Mouse (Mus musculus): ENCODE results near the gene Ncln. TPM values are rescaled to one million over a fixed set of nuclear protein-coding genes. Genes with fewer than 3 reads are reported as not detected.

Gene Ncln
- polyA plus RNA-seq, 1 experiment from 2014 or later, result 56.1 TPM

DNA sequence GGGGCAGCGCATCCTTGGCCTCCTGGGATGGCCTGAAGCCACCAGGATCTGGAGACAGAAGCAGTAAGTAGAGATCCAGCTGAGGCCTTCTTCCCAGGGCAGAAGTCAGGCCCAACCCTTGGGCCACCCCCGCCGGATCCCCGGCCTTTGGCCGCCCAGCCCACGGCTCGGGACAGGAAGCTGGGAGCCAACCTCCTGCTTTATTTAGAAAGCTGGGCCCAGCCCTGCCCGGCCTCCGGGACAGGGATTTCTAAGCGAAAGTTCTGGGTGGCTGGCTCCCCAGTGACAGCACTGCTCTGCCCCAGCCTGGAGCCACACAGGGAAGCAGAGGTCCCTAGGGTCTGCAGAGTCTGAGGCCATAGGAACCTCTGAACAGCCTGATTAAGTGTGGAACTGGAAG, 45.6 kb upstream of the Ncln start:
- no peaks in the 10 kb centered on the region for H3K36me3 ChIP-seq (ENCODE audit: insufficient read depth, low read length)
- H3K9ac ChIP-seq (ENCODE audit: low read depth, low read length), result peak overlapping the region; percentile 93
- H3K9me3 ChIP-seq (replicated peaks; ENCODE audit: low read length), result no peaks in the 10 kb centered on the region
- ATAC-seq (replicated peaks; ENCODE audit: low FRiP score, low read depth), result no peak
- H3K27me3 ChIP-seq (ENCODE audit: insufficient read depth, low read length), result no peaks in the 10 kb centered on the region
- peak overlapping the region; percentile 98; the same call in 1 of the 2 replicates for H3K4me2 ChIP-seq (ENCODE audit: low read length)
- H3K27ac ChIP-seq, result peak overlapping the region; percentile 62
- peak; percentile 40 for DNase-seq (ENCODE audit: low spot score)
- H3K4me3 ChIP-seq (replicated peaks; ENCODE audit: low read depth, low read length), result no peak overlapping the region
- 43% methylated on average over 10 of the region's 10 CpGs for WGBS
- TF ChIP-seq CTCF (IDR thresholded peaks at IDR 0.05; ENCODE audit: low read depth), result no peak
- H3K4me1 ChIP-seq (replicated peaks; ENCODE audit: insufficient read depth, low read length), result peaks cover 31% of the 10 kb centered on the region

DNA sequence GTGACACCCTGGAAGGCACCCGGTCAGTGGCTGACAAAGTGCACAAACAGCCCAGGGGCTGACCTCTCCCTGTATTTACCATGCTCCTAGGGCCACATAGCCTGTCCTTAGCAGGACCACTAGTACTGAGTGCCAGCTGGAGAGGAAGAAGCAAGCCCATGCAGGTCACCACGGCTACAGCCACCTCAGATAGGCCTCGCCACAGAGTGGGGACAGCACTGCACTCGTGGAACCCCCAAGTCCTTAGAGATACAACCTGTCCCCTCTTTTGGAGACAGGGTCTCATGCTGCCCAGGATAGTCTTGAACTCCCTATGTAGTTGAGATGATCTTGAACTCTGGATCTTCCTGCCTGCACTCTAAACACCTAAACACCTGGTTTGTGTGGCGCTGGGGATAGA, 45.2 kb upstream of the Ncln start:
- no peaks in the 10 kb centered on the region for H3K36me3 ChIP-seq (ENCODE audit: insufficient read depth, low read length)
- H3K9me3 ChIP-seq (replicated peaks; ENCODE audit: low read length), result no peaks in the 10 kb centered on the region
- ATAC-seq (replicated peaks; ENCODE audit: low FRiP score, low read depth), result no peak
- H3K9ac ChIP-seq (ENCODE audit: low read depth, low read length), result peak overlapping the region; percentile 93; the same call in 1 of the 2 replicates
- no peak overlapping the region for H3K4me3 ChIP-seq (replicated peaks; ENCODE audit: low read depth, low read length)
- H3K27me3 ChIP-seq (ENCODE audit: insufficient read depth, low read length), result no peaks in the 10 kb centered on the region
- H3K27ac ChIP-seq, result peak overlapping the region; percentile 62
- no peak for DNase-seq (ENCODE audit: low spot score)
- peaks cover 31% of the 10 kb centered on the region for H3K4me1 ChIP-seq (replicated peaks; ENCODE audit: insufficient read depth, low read length)
- peak overlapping the region; percentile 98; the same call in 1 of the 2 replicates for H3K4me2 ChIP-seq (ENCODE audit: low read length)
- no peak for TF ChIP-seq CTCF (IDR thresholded peaks at IDR 0.05; ENCODE audit: low read depth)
- WGBS, result 81% methylated on average over 5 of the region's 5 CpGs

DNA sequence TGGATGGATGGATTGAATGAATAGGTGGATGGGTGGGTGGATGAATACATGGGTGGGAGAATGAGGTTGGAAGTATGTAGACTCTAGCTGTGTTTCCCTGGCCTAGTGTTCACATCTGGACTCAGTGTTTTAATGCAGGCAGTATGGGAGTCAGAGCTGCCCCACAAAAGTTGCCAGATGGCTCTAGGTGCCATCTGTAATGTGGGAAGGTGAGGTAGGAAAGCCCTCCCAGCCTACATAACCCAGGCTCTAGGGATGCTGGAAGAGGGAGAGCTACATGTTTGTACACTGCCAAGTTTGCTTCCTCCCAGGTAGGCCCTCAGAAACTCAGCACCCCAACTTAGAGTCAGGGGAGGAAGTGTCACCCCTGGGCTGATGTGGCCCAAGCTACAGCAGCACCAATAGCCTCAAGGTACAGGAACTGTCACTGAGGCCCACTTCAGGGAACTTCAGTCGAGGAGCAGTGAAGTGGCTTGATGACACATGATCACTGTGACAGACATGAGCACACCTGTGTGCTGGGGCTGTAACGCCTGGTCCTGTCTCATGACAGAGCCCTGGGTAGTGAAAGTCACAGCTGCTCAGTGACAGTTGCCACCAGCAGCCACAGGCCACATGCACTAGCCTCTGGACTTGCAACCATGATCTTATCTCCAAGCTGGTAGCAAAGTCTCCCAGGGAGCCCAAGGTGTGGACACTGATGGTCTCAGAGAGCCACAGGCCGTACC, 42.3 kb upstream of the Ncln start:
- TF ChIP-seq CTCF (IDR thresholded peaks at IDR 0.05; ENCODE audit: low read depth), result no peak
- H3K36me3 ChIP-seq (ENCODE audit: insufficient read depth, low read length), result no peaks in the 10 kb centered on the region
- peaks cover 23% of the 10 kb centered on the region for H3K4me1 ChIP-seq (replicated peaks; ENCODE audit: insufficient read depth, low read length)
- H3K4me2 ChIP-seq (ENCODE audit: low read length), result no peak overlapping the region
- no peak overlapping the region for H3K27ac ChIP-seq
- DNase-seq (ENCODE audit: low spot score) (no peak), ATAC-seq (replicated peaks; ENCODE audit: low FRiP score, low read depth) (no peak)
- H3K9ac ChIP-seq (ENCODE audit: low read depth, low read length), result no peak overlapping the region
- no peaks in the 10 kb centered on the region for H3K27me3 ChIP-seq (ENCODE audit: insufficient read depth, low read length)
- no peak overlapping the region for H3K4me3 ChIP-seq (replicated peaks; ENCODE audit: low read depth, low read length)
- H3K9me3 ChIP-seq (replicated peaks; ENCODE audit: low read length), result no peaks in the 10 kb centered on the region
- 86% methylated on average over 3 of the region's 3 CpGs for WGBS

DNA sequence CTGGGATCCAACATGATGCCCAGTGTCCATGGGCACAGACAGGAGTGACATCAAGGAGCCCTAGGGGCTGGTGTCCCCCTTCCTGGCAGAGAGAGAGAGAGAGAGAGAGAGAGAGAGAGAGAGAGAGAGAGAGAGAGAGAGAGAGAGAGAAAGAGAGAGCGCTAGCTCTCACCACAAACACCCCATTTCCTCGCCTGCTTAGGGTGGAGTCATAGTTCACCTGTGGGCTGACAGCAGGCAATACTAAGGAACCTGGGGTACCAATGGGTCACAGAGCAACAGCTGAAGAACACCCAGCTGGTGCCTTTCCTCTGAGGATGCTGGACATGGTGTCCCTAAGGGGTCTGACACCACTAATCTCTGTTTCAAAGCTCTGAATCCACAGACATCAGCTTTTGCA, 41.2 kb upstream of the Ncln start:
- ATAC-seq (replicated peaks; ENCODE audit: low FRiP score, low read depth) (no peak), DNase-seq (ENCODE audit: low spot score) (no peak)
- TF ChIP-seq CTCF (IDR thresholded peaks at IDR 0.05; ENCODE audit: low read depth), result no peak
- WGBS, result 92% methylated on average over 2 of the region's 2 CpGs
- no peak overlapping the region for H3K4me2 ChIP-seq (ENCODE audit: low read length)
- H3K4me3 ChIP-seq (replicated peaks; ENCODE audit: low read depth, low read length), result no peak overlapping the region
- H3K9me3 ChIP-seq (replicated peaks; ENCODE audit: low read length), result no peaks in the 10 kb centered on the region
- no peak overlapping the region for H3K27ac ChIP-seq
- no peaks in the 10 kb centered on the region for H3K27me3 ChIP-seq (ENCODE audit: insufficient read depth, low read length)
- peaks cover 8% of the 10 kb centered on the region; the same call in 1 of the 2 replicates for H3K36me3 ChIP-seq (ENCODE audit: insufficient read depth, low read length)
- H3K4me1 ChIP-seq (replicated peaks; ENCODE audit: insufficient read depth, low read length), result peaks cover 12% of the 10 kb centered on the region
- H3K9ac ChIP-seq (ENCODE audit: low read depth, low read length), result no peak overlapping the region

DNA sequence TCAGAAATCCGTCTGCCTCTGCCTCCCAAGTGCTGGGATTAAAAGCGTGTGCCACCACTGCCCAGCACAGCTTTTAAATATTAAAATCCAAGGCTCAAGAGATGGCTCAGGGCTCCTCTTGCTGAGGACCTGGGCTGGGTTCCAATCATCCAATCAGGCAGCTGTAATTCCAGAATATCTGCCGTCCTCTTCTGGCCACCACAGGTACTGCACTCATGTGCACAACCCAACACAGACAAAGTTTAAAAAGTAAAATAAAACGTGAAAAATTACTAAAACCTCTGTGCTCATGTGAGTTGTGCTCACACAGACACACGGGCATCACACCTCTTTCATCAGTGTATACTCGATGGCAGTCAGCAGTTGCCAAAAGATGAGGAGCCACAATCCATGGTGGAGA, 40.5 kb upstream of the Ncln start:
- Histone ChIP-seq H3K36me3 (ENCODE audit: insufficient read depth, low read length) (peaks cover 12% of the 10 kb centered on the region; the same call in 1 of the 2 replicates), H3K27me3 (ENCODE audit: insufficient read depth, low read length) (no peaks in the 10 kb centered on the region), H3K27ac (no peak overlapping the region), H3K9me3 (replicated peaks; ENCODE audit: low read length) (no peaks in the 10 kb centered on the region), H3K4me1 (replicated peaks; ENCODE audit: insufficient read depth, low read length) (peaks cover 5% of the 10 kb centered on the region), H3K9ac (ENCODE audit: low read depth, low read length) (no peak overlapping the region), H3K4me3 (replicated peaks; ENCODE audit: low read depth, low read length) (no peak overlapping the region), H3K4me2 (ENCODE audit: low read length) (no peak overlapping the region)
- peak; percentile 57; the same call in 1 of the 2 replicates for TF ChIP-seq CTCF (IDR thresholded peaks at IDR 0.05; ENCODE audit: low read depth)
- 81% methylated on average over 6 of the region's 6 CpGs for WGBS
- DNase-seq (ENCODE audit: low spot score) (no peak), ATAC-seq (replicated peaks; ENCODE audit: low FRiP score, low read depth) (no peak)

DNA sequence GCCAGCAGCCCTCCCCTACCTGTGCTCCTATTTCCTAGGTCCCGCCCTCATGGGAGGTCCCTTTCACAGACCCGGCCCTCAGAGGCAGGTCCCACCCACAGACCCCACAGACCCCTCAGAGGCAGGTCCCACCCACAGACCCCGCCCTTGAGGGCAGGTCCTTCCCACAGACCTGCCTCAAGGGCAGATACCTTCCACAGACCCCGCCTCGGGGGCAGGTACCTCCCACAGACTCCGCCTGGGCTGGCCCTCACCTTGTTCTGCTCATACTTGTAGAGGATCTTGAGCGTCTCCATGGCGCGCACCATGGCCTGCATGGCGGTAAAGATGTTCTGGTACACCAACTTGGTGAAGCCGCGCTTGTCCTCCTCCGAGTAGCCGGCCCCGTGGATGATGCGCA, 38.6 kb upstream of the Ncln start:
- DNase-seq (ENCODE audit: low spot score) (no peak), ATAC-seq (replicated peaks; ENCODE audit: low FRiP score, low read depth) (no peak)
- Histone ChIP-seq H3K4me2 (ENCODE audit: low read length) (no peak overlapping the region), H3K36me3 (ENCODE audit: insufficient read depth, low read length) (peaks cover 23% of the 10 kb centered on the region; the same call in 1 of the 2 replicates), H3K4me3 (replicated peaks; ENCODE audit: low read depth, low read length) (no peak overlapping the region), H3K9me3 (replicated peaks; ENCODE audit: low read length) (no peaks in the 10 kb centered on the region), H3K27ac (no peak overlapping the region), H3K4me1 (replicated peaks; ENCODE audit: insufficient read depth, low read length) (no peaks in the 10 kb centered on the region), H3K27me3 (ENCODE audit: insufficient read depth, low read length) (no peaks in the 10 kb centered on the region), H3K9ac (ENCODE audit: low read depth, low read length) (no peak overlapping the region)
- whole genome bisulfite sequencing, result 67% methylated on average over 16 of the region's 16 CpGs
- no peak for TF ChIP-seq CTCF (IDR thresholded peaks at IDR 0.05; ENCODE audit: low read depth)
